Mouse (Mus musculus): ENCODE results near the gene Gm10961. TPM values are rescaled to one million over a fixed set of nuclear protein-coding genes. Genes with fewer than 3 reads are reported as not detected.
A peak's percentile ranks its signal among the peaks of the same experiment; 100 is the strongest.

Gm10961 gene
- polyA plus RNA-seq, 1 experiment from 2014 or later: not detected

- Histone ChIP-seq H3K27ac (replicated peaks; ENCODE audit: low read depth, low read length) (no peak overlapping the region), H3K9ac (replicated peaks; ENCODE audit: low read length) (no peak overlapping the region), H3K4me2 (ENCODE audit: low read length) (no peak overlapping the region), H3K27me3 (ENCODE audit: control insufficient read depth, insufficient read depth, low read length) (no peaks in the 10 kb centered on the region), H3K36me3 (ENCODE audit: control insufficient read depth, insufficient read depth, low read length) (peaks cover 31% of the 10 kb centered on the region), H3K4me1 (ENCODE audit: control insufficient read depth, insufficient read depth, low read length) (no peaks in the 10 kb centered on the region), H3K4me3 (replicated peaks; ENCODE audit: low read depth, low read length) (no peak overlapping the region), H3K9me3 (ENCODE audit: control insufficient read depth, low read length) (no peaks in the 10 kb centered on the region)
- 64% methylated on average over 4 of the region's 4 CpGs for WGBS
- ATAC-seq (ENCODE audit: low FRiP score, low TSS enrichment): no peak
- DNase-seq: no peak
These were observed 22.3 kb upstream of the Gm10961 start for GRCm38 (mm10) chr3:107608808-107609207.

GRCm38 (mm10) chr3:107609376-107609775 lies 21.7 kb upstream of the Gm10961 start:
- H3K9ac ChIP-seq (replicated peaks; ENCODE audit: low read length): no peak overlapping the region
- H3K4me2 ChIP-seq (ENCODE audit: low read length): no peak overlapping the region
- no peaks in the 10 kb centered on the region for H3K27me3 ChIP-seq (ENCODE audit: control insufficient read depth, insufficient read depth, low read length)
- ATAC-seq (ENCODE audit: low FRiP score, low TSS enrichment): no peak
- peaks cover 37% of the 10 kb centered on the region for H3K36me3 ChIP-seq (ENCODE audit: control insufficient read depth, insufficient read depth, low read length)
- no peak overlapping the region for H3K4me3 ChIP-seq (replicated peaks; ENCODE audit: low read depth, low read length)
- WGBS: 49% methylated on average over 3 of the region's 3 CpGs
- no peaks in the 10 kb centered on the region for H3K9me3 ChIP-seq (ENCODE audit: control insufficient read depth, low read length)
- no peaks in the 10 kb centered on the region for H3K4me1 ChIP-seq (ENCODE audit: control insufficient read depth, insufficient read depth, low read length)
- H3K27ac ChIP-seq (replicated peaks; ENCODE audit: low read depth, low read length): no peak overlapping the region
- DNase-seq: no peak

GRCm38 (mm10) chr3:107611394-107611793 lies 19.7 kb upstream of the Gm10961 start:
- Histone ChIP-seq H3K9ac (replicated peaks; ENCODE audit: low read length) (no peak overlapping the region), H3K4me2 (ENCODE audit: low read length) (no peak overlapping the region), H3K27ac (replicated peaks; ENCODE audit: low read depth, low read length) (no peak overlapping the region), H3K9me3 (ENCODE audit: control insufficient read depth, low read length) (no peaks in the 10 kb centered on the region), H3K36me3 (ENCODE audit: control insufficient read depth, insufficient read depth, low read length) (peaks cover 57% of the 10 kb centered on the region), H3K4me1 (ENCODE audit: control insufficient read depth, insufficient read depth, low read length) (no peaks in the 10 kb centered on the region), H3K4me3 (replicated peaks; ENCODE audit: low read depth, low read length) (no peak overlapping the region), H3K27me3 (ENCODE audit: control insufficient read depth, insufficient read depth, low read length) (no peaks in the 10 kb centered on the region)
- 65% methylated on average over 4 of the region's 4 CpGs for WGBS
- ATAC-seq (ENCODE audit: low FRiP score, low TSS enrichment): no peak
- no peak for DNase-seq

- no peaks in the 10 kb centered on the region for H3K27me3 ChIP-seq (ENCODE audit: control insufficient read depth, insufficient read depth, low read length)
- no peak overlapping the region for H3K27ac ChIP-seq (replicated peaks; ENCODE audit: low read depth, low read length)
- H3K4me1 ChIP-seq (ENCODE audit: control insufficient read depth, insufficient read depth, low read length): no peaks in the 10 kb centered on the region
- H3K4me2 ChIP-seq (ENCODE audit: low read length): no peak overlapping the region
- no peak overlapping the region for H3K9ac ChIP-seq (replicated peaks; ENCODE audit: low read length)
- 90% methylated on average over 11 of the region's 11 CpGs for WGBS
- H3K36me3 ChIP-seq (ENCODE audit: control insufficient read depth, insufficient read depth, low read length): peaks cover 73% of the 10 kb centered on the region
- no peak overlapping the region for H3K4me3 ChIP-seq (replicated peaks; ENCODE audit: low read depth, low read length)
- DNase-seq (peak; percentile 85), ATAC-seq (ENCODE audit: low FRiP score, low TSS enrichment) (0 out of 2 replicates have a peak, but pooled peaks have one; percentile 62)
- no peaks in the 10 kb centered on the region for H3K9me3 ChIP-seq (ENCODE audit: control insufficient read depth, low read length)
These were observed 18.1 kb upstream of the Gm10961 start for GRCm38 (mm10) chr3:107612902-107613525.

GRCm38 (mm10) chr3:107617800-107618199 lies 13.3 kb upstream of the Gm10961 start:
- Histone ChIP-seq H3K27ac (replicated peaks; ENCODE audit: low read depth, low read length) (no peak overlapping the region), H3K4me1 (ENCODE audit: control insufficient read depth, insufficient read depth, low read length) (no peaks in the 10 kb centered on the region), H3K9ac (replicated peaks; ENCODE audit: low read length) (no peak overlapping the region), H3K36me3 (ENCODE audit: control insufficient read depth, insufficient read depth, low read length) (peaks cover 97% of the 10 kb centered on the region), H3K4me2 (ENCODE audit: low read length) (no peak overlapping the region), H3K27me3 (ENCODE audit: control insufficient read depth, insufficient read depth, low read length) (no peaks in the 10 kb centered on the region), H3K4me3 (replicated peaks; ENCODE audit: low read depth, low read length) (no peak overlapping the region), H3K9me3 (ENCODE audit: control insufficient read depth, low read length) (no peaks in the 10 kb centered on the region)
- ATAC-seq (ENCODE audit: low FRiP score, low TSS enrichment): no peak
- DNase-seq: no peak
- 97% methylated on average over 3 of the region's 3 CpGs for WGBS

- WGBS: 87% methylated on average over 6 of the region's 6 CpGs
- no peaks in the 10 kb centered on the region for H3K27me3 ChIP-seq (ENCODE audit: control insufficient read depth, insufficient read depth, low read length)
- no peak overlapping the region for H3K9ac ChIP-seq (replicated peaks; ENCODE audit: low read length)
- no peaks in the 10 kb centered on the region for H3K9me3 ChIP-seq (ENCODE audit: control insufficient read depth, low read length)
- ATAC-seq (ENCODE audit: low FRiP score, low TSS enrichment) (no peak), DNase-seq (no peak)
- no peak overlapping the region for H3K4me3 ChIP-seq (replicated peaks; ENCODE audit: low read depth, low read length)
- no peak overlapping the region for H3K27ac ChIP-seq (replicated peaks; ENCODE audit: low read depth, low read length)
- peaks cover 97% of the 10 kb centered on the region for H3K36me3 ChIP-seq (ENCODE audit: control insufficient read depth, insufficient read depth, low read length)
- H3K4me1 ChIP-seq (ENCODE audit: control insufficient read depth, insufficient read depth, low read length): no peaks in the 10 kb centered on the region
- no peak overlapping the region for H3K4me2 ChIP-seq (ENCODE audit: low read length)
These were observed 11.2 kb upstream of the Gm10961 start for GRCm38 (mm10) chr3:107619911-107620310.

GRCm38 (mm10) chr3:107621286-107622075 lies 9.6 kb upstream of the Gm10961 start:
- Histone ChIP-seq H3K4me3 (replicated peaks; ENCODE audit: low read depth, low read length) (no peak overlapping the region), H3K27me3 (ENCODE audit: control insufficient read depth, insufficient read depth, low read length) (no peaks in the 10 kb centered on the region), H3K27ac (replicated peaks; ENCODE audit: low read depth, low read length) (no peak overlapping the region), H3K4me1 (ENCODE audit: control insufficient read depth, insufficient read depth, low read length) (no peaks in the 10 kb centered on the region), H3K9ac (replicated peaks; ENCODE audit: low read length) (no peak overlapping the region), H3K9me3 (ENCODE audit: control insufficient read depth, low read length) (no peaks in the 10 kb centered on the region), H3K36me3 (ENCODE audit: control insufficient read depth, insufficient read depth, low read length) (peaks cover 97% of the 10 kb centered on the region), H3K4me2 (ENCODE audit: low read length) (no peak overlapping the region)
- DNase-seq: no peak
- ATAC-seq (ENCODE audit: low FRiP score, low TSS enrichment): no peak
- 89% methylated on average over 21 of the region's 21 CpGs for WGBS

GRCm38 (mm10) chr3:107622537-107622936 lies 8.6 kb upstream of the Gm10961 start:
- peaks cover 97% of the 10 kb centered on the region for H3K36me3 ChIP-seq (ENCODE audit: control insufficient read depth, insufficient read depth, low read length)
- H3K4me1 ChIP-seq (ENCODE audit: control insufficient read depth, insufficient read depth, low read length): no peaks in the 10 kb centered on the region
- no peak overlapping the region for H3K4me2 ChIP-seq (ENCODE audit: low read length)
- ATAC-seq (ENCODE audit: low FRiP score, low TSS enrichment) (no peak), DNase-seq (no peak)
- 98% methylated on average over 7 of the region's 7 CpGs for WGBS
- no peak overlapping the region for H3K27ac ChIP-seq (replicated peaks; ENCODE audit: low read depth, low read length)
- H3K9ac ChIP-seq (replicated peaks; ENCODE audit: low read length): no peak overlapping the region
- no peaks in the 10 kb centered on the region for H3K27me3 ChIP-seq (ENCODE audit: control insufficient read depth, insufficient read depth, low read length)
- H3K4me3 ChIP-seq (replicated peaks; ENCODE audit: low read depth, low read length): no peak overlapping the region
- H3K9me3 ChIP-seq (ENCODE audit: control insufficient read depth, low read length): no peaks in the 10 kb centered on the region

- no peak overlapping the region for H3K9ac ChIP-seq (replicated peaks; ENCODE audit: low read length)
- no peak overlapping the region for H3K4me3 ChIP-seq (replicated peaks; ENCODE audit: low read depth, low read length)
- ATAC-seq (ENCODE audit: low FRiP score, low TSS enrichment) (no peak), DNase-seq (no peak)
- no peak overlapping the region for H3K4me2 ChIP-seq (ENCODE audit: low read length)
- WGBS: 97% methylated on average over 8 of the region's 8 CpGs
- H3K9me3 ChIP-seq (ENCODE audit: control insufficient read depth, low read length): no peaks in the 10 kb centered on the region
- H3K27me3 ChIP-seq (ENCODE audit: control insufficient read depth, insufficient read depth, low read length): no peaks in the 10 kb centered on the region
- H3K4me1 ChIP-seq (ENCODE audit: control insufficient read depth, insufficient read depth, low read length): peaks cover 10% of the 10 kb centered on the region
- H3K27ac ChIP-seq (replicated peaks; ENCODE audit: low read depth, low read length): no peak overlapping the region
- peaks cover 94% of the 10 kb centered on the region for H3K36me3 ChIP-seq (ENCODE audit: control insufficient read depth, insufficient read depth, low read length)
These were observed 6.7 kb upstream of the Gm10961 start for GRCm38 (mm10) chr3:107624424-107624823.

All from midbrain, embryonic 14.5 days (tissue).